Mouse (Mus musculus) G1E (cell line): ENCODE results near the gene F12.

Experiments used
- CTCF ChIP-seq: IDR thresholded peaks from 2 replicates; pipeline ENCODE4 v1.5.1; 2012; ENCODE audit warnings: low read depth, low read length, inconsistent platforms, mixed read lengths
- GATA1 ChIP-seq: IDR thresholded peaks from 2 replicates; pipeline ENCODE4 v1.6.1; 2012; ENCODE audit warnings: borderline replicate concordance, low read length, inconsistent platforms, mixed read lengths
- POLR2AphosphoS5 ChIP-seq: IDR thresholded peaks from 2 replicates; pipeline ENCODE4 v1.6.1; 2012; ENCODE audit warnings: low read depth, low read length, inconsistent platforms; ENCODE audit not compliant: insufficient replicate concordance
- TAL1 ChIP-seq: conservative IDR thresholded peaks from 2 replicates; pipeline ENCODE4 v1.6.1; 2012; ENCODE audit warnings: low read depth, low read length, inconsistent platforms, mixed read lengths

GRCm38 (mm10) chr13:55400039-55400346 lies 26.6 kb downstream of the F12 start:
- TF ChIP-seq CTCF (no peak), GATA1 (no peak), TAL1 (no peak), POLR2AphosphoS5 (no peak)
